Mouse (Mus musculus): ENCODE data around the gene Cacna2d2.

GRCm38 (mm10) chr9:107370106-107370463 is 29.3 kb upstream of the Cacna2d2 start:
- TF ChIP-seq TCF12 (IDR thresholded peaks at IDR 0.05; ENCODE audit: low read depth, low read length) (no peak), CTCF (IDR thresholded peaks at IDR 0.05 in 2 of 3, conservative IDR thresholded peaks at IDR 0.05 in 1 of 3; ENCODE audit: control insufficient read depth in 1 of 3, insufficient read depth in 1 of 3, low read depth in 2 of 3, low read length in 3 of 3, poor library complexity in 1 of 3, severe bottlenecking in 1 of 3) (no peak), POLR2A (IDR thresholded peaks at IDR 0.05; ENCODE audit: control insufficient read depth in 1 of 2, insufficient read depth in 1 of 2, low read depth in 1 of 2, low read length in 2 of 2, poor library complexity in 1 of 2) (no peak), USF1 (IDR thresholded peaks at IDR 0.05; ENCODE audit: low read depth, low read length) (no peak), BHLHE40 (IDR thresholded peaks at IDR 0.05; ENCODE audit: borderline replicate concordance, low read depth, low read length) (no peak), GABPA (IDR thresholded peaks at IDR 0.05; ENCODE audit: low read depth, low read length) (no peak), EP300 (IDR thresholded peaks at IDR 0.05; ENCODE audit: low read depth in 1 of 2, low read length in 2 of 2) (no peak), ZMIZ1 (IDR thresholded peaks at IDR 0.05; ENCODE audit: low read depth, low read length) (no peak), ZNF384 (IDR thresholded peaks at IDR 0.05; ENCODE audit: low read depth, low read length) (no peak), ZC3H11A (IDR thresholded peaks at IDR 0.05; ENCODE audit: low read depth, low read length) (no peak), GATA1 (IDR thresholded peaks at IDR 0.05; ENCODE audit: low read depth, low read length) (no peak), KAT2A (conservative IDR thresholded peaks at IDR 0.05; ENCODE audit: low read depth, low read length) (no peak), MAFK (IDR thresholded peaks at IDR 0.05; ENCODE audit: borderline replicate concordance, low read depth, low read length) (no peak), RAD21 (IDR thresholded peaks at IDR 0.05; ENCODE audit: low read depth, low read length) (no peak)
